Mouse (Mus musculus) G1E (cell line): ENCODE measurements around the gene Ptpn14.

ENCODE experiments used
- CTCF ChIP-seq: IDR thresholded peaks from 2 replicates; pipeline ENCODE4 v1.5.1; 2012; ENCODE audit warnings: low read depth, low read length, inconsistent platforms, mixed read lengths
- GATA1 ChIP-seq: IDR thresholded peaks from 2 replicates; pipeline ENCODE4 v1.6.1; 2012; ENCODE audit warnings: borderline replicate concordance, low read length, inconsistent platforms, mixed read lengths
- GATA2 ChIP-seq: IDR thresholded peaks from 2 replicates; pipeline ENCODE4 v1.6.1; 2012; ENCODE audit warnings: low read depth, low read length, inconsistent platforms, borderline replicate concordance
- POLR2AphosphoS5 ChIP-seq: IDR thresholded peaks from 2 replicates; pipeline ENCODE4 v1.6.1; 2012; ENCODE audit warnings: low read depth, low read length, inconsistent platforms; ENCODE audit not compliant: insufficient replicate concordance

DNA sequence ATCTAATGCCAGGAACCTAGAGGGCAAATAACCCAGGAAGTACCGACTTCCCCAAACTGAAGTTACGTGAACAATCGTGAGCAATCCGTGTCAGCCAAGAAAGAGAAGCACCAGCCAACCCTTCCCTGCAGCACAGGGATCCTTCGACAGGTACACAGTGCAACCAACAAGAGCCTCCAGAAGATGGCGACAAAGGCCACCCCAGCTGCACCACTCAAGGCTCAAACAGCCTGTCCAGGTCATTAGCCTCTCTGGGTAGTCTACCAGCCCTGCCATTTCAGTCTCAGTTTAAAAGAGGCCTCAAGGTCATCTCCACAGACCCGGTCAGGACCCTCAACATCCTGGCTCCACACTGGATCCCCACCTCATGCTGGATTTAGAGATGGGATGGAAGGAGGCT, 159.4 kb downstream of the Ptpn14 start:
- TF ChIP-seq GATA1 (no peak), CTCF (no peak), POLR2AphosphoS5 (no peak), GATA2 (no peak)
